Mouse (Mus musculus) midbrain, embryonic 11.5 days (tissue): Measurements from ENCODE around the gene Acap1. TPM values are rescaled to one million over a fixed set of nuclear protein-coding genes. Genes with fewer than 3 reads are reported as not detected.
A peak's percentile ranks its signal among the peaks of the same experiment; 100 is the strongest.

ENCODE experiments used
- ATAC-seq: fragments of 200-750 bp; cut with Nextera tagmentation; 2 replicates; pipeline ENCODE4 v1.8.0; 2017; ENCODE audit warnings: moderate TSS enrichment, moderate library complexity; ENCODE audit not compliant: low FRiP score
- DNase-seq: peaks from one replicate; pipeline ENCODE4 v3.0.0; 2015; ENCODE audit warnings: low spot score; ENCODE audit errors: missing footprints
- H3K27ac ChIP-seq: fragments of 300-500 bp; sonication (generic); 2 replicates; pipeline ENCODE4 v1.5.1; 2014; ENCODE audit warnings: low read depth, low read length
- H3K27me3 ChIP-seq: fragments of 300-500 bp; sonication (generic); 2 replicates; pipeline ENCODE4 v1.6.1; 2014; ENCODE audit warnings: mild to moderate bottlenecking, low read length, moderate library complexity, mixed read lengths; ENCODE audit not compliant: control insufficient read depth, insufficient read depth
- H3K36me3 ChIP-seq: fragments of 300-500 bp; sonication (generic); 2 replicates; pipeline ENCODE4 v1.6.1; 2014; ENCODE audit warnings: mild to moderate bottlenecking, low read length, moderate library complexity, mixed read lengths; ENCODE audit not compliant: control insufficient read depth, insufficient read depth
- H3K4me1 ChIP-seq: fragments of 300-500 bp; sonication (generic); 2 replicates; pipeline ENCODE4 v1.6.1; 2014; ENCODE audit warnings: low read length; ENCODE audit not compliant: control insufficient read depth, insufficient read depth
- H3K4me2 ChIP-seq: fragments of 300-500 bp; sonication (generic); 2 replicates; pipeline ENCODE4 v1.6.1; 2014; ENCODE audit warnings: mild to moderate bottlenecking, moderate library complexity
- H3K4me3 ChIP-seq: fragments of 300-500 bp; sonication (generic); 2 replicates; pipeline ENCODE4 v1.5.1; 2014; ENCODE audit warnings: low read depth, low read length
- H3K9ac ChIP-seq: fragments of 300-500 bp; sonication (generic); 2 replicates; pipeline ENCODE4 v1.6.1; 2014; ENCODE audit warnings: low read length
- H3K9me3 ChIP-seq: fragments of 300-500 bp; sonication (generic); 2 replicates; pipeline ENCODE4 v1.6.1; 2016; ENCODE audit warnings: low read length; ENCODE audit not compliant: control insufficient read depth
- WGBS: fragments of 180-500 bp; shearing (Covaris S2); extraction: QIAGEN DNeasy Blood & Tissue Kit; methylation state at CpG from one replicate; pipeline ENCODE4 v1.1.7; 2014; 5-methylcytosine and 5-hydroxymethylcytosine counted together
- polyA plus RNA-seq: library from polyadenylated mRNA; unstranded; fragments of >200 nt; fragmentation: Nextera tagmentation; extraction: Ambion mirVana; gene quantifications from 2 replicates; pipeline ENCODE4 v1.2.1, GENCODE M21; 2014

Gene Acap1
- 0.36 and 0.59 TPM in 2 replicates for polyA plus RNA-seq

GRCm38 (mm10) chr11:69895291-69895690 is at the start of gene Acap1:
Gene Acap1, minus strand, starts transcription at chr11:69895539.
- WGBS: 73% methylated on average over 4 of the region's 4 CpGs
- Histone ChIP-seq H3K4me3 (no peak within 1 kb of the TSS), H3K27me3 (no peaks in the 10 kb centered on the region), H3K9me3 (no peaks in the 10 kb centered on the region), H3K36me3 (no peaks in the 10 kb centered on the region), H3K27ac (no peak within 1 kb of the TSS), H3K4me1 (peaks cover 9% of the 10 kb centered on the region), H3K9ac (no peak within 1 kb of the TSS), H3K4me2 (no peak within 1 kb of the TSS)
- DNase-seq: no peak
- no peak for ATAC-seq

DNA sequence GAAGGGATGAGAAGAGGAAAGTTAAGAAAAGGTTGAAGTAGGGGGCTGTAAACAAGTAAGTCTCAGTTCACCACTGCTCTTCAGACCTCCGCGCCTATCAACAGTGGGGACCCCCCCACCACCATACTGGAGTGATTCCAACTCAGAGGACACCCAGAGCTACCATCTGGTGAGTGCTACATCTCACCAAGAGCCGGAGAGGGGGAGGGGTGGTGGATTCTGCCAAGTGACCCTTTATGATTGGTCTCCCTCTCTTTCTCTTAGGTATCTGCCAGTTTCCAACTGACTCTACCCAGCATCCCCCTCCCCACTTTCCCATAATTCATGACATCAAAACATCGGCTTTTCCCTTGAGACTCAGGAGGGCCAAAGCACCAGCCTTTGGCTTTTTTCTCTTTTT is 45.6 kb upstream of the Acap1 start:
- Histone ChIP-seq H3K4me1 (peaks cover 4% of the 10 kb centered on the region), H3K4me3 (no peak overlapping the region), H3K9ac (no peak overlapping the region), H3K27ac (no peak overlapping the region), H3K9me3 (no peaks in the 10 kb centered on the region), H3K36me3 (no peaks in the 10 kb centered on the region), H3K4me2 (no peak overlapping the region), H3K27me3 (peaks cover 26% of the 10 kb centered on the region)
- no peak for DNase-seq
- no peak for ATAC-seq
- WGBS: 93% methylated on average over 4 of the region's 4 CpGs

- no peak for ATAC-seq
- H3K4me1 ChIP-seq: peaks cover 10% of the 10 kb centered on the region
- no peak overlapping the region for H3K27ac ChIP-seq
- no peaks in the 10 kb centered on the region for H3K9me3 ChIP-seq
- no peak overlapping the region for H3K4me3 ChIP-seq
- no peak overlapping the region for H3K9ac ChIP-seq
- H3K27me3 ChIP-seq: peaks cover 35% of the 10 kb centered on the region
- no peak for DNase-seq
- H3K36me3 ChIP-seq: no peaks in the 10 kb centered on the region
- H3K4me2 ChIP-seq: no peak overlapping the region
- WGBS: 90% methylated on average over 17 of the region's 17 CpGs
Measured at GRCm38 (mm10) chr11:69939731-69940130, 44.4 kb upstream of the Acap1 start.

- H3K9ac ChIP-seq: no peak overlapping the region
- no peak overlapping the region for H3K27ac ChIP-seq
- no peaks in the 10 kb centered on the region for H3K9me3 ChIP-seq
- H3K4me2 ChIP-seq: no peak overlapping the region
- 71% methylated on average over 5 of the region's 5 CpGs for WGBS
- peaks cover 39% of the 10 kb centered on the region for H3K27me3 ChIP-seq
- ATAC-seq: no peak
- H3K36me3 ChIP-seq: no peaks in the 10 kb centered on the region
- H3K4me3 ChIP-seq: no peak overlapping the region
- DNase-seq: no peak
- peaks cover 10% of the 10 kb centered on the region for H3K4me1 ChIP-seq
Measured at GRCm38 (mm10) chr11:69939181-69939580, 43.8 kb upstream of the Acap1 start.

GRCm38 (mm10) chr11:69938401-69938979 is 43.2 kb upstream of the Acap1 start:
- H3K27me3 ChIP-seq: peaks cover 39% of the 10 kb centered on the region
- WGBS: 37% methylated on average over 9 of the region's 9 CpGs
- H3K4me3 ChIP-seq: no peak overlapping the region
- H3K27ac ChIP-seq: no peak overlapping the region
- no peak overlapping the region for H3K4me2 ChIP-seq
- DNase-seq (no peak), ATAC-seq (no peak)
- no peaks in the 10 kb centered on the region for H3K9me3 ChIP-seq
- H3K36me3 ChIP-seq: no peaks in the 10 kb centered on the region
- H3K9ac ChIP-seq: no peak overlapping the region
- H3K4me1 ChIP-seq: peaks cover 10% of the 10 kb centered on the region

DNA sequence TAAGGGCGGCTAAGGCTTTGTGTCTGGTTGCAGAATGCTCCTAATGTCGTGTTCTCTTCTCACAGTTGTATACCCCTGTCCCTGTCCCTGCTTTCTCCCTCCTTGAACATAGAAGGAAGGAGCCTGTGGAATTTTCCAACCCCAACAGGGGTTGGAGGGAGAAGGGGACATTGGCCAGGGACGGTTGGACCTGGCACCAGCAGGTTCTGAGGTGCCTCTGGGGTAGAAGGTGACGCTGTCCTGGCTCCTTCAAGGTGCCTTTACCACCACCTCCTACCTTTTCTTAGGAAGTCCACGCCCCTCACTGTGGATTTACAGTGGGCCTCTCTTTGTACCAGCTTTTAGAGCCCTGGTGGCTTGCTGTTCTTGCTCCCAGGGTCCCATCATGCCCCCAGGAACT is 42.5 kb upstream of the Acap1 start:
- Histone ChIP-seq H3K4me3 (no peak overlapping the region), H3K36me3 (no peaks in the 10 kb centered on the region), H3K4me1 (peaks cover 10% of the 10 kb centered on the region), H3K27me3 (peaks cover 39% of the 10 kb centered on the region), H3K27ac (no peak overlapping the region), H3K9me3 (no peaks in the 10 kb centered on the region), H3K4me2 (no peak overlapping the region), H3K9ac (no peak overlapping the region)
- DNase-seq: no peak
- 61% methylated on average over 5 of the region's 5 CpGs for WGBS
- no peak for ATAC-seq

GRCm38 (mm10) chr11:69937385-69937784 is 42.0 kb upstream of the Acap1 start:
- Histone ChIP-seq H3K4me1 (peaks cover 10% of the 10 kb centered on the region), H3K4me3 (no peak overlapping the region), H3K27ac (no peak overlapping the region), H3K27me3 (peaks cover 39% of the 10 kb centered on the region), H3K9ac (no peak overlapping the region), H3K4me2 (no peak overlapping the region), H3K9me3 (no peaks in the 10 kb centered on the region), H3K36me3 (no peaks in the 10 kb centered on the region)
- WGBS: 45% methylated on average over 4 of the region's 4 CpGs
- DNase-seq (no peak), ATAC-seq (no peak)

DNA sequence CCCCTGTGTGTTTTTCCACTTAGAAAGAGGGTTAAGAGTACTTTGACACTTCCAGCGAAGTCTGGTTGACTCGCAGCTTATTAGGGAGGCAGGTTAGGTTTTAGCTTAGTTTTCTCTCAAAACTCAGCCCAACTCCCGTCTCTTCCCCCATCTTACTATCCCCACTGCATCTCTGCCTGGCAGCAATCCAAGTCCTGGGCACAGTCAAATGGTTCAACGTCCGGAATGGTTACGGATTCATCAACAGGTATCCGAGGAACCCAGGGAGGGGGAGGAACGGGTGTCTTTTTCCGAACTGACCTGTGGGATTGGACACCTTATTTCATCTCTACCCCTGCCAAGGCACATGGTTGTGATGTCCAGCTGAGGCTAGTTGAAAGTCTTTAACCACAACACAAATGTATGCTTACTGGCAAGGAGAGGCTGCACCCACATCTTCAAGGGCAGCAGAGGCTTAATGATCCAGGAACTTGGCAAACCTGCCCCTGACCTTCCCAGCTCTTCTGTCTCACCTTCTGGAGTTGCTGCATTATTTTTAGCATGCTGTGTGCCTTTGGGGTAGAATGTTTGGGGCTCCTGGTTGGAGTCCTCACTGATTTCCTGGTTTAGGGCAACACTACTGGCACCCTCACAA is 41.5 kb upstream of the Acap1 start:
- H3K9ac ChIP-seq: no peak overlapping the region
- WGBS: 55% methylated on average over 9 of the region's 9 CpGs
- H3K4me2 ChIP-seq: peak overlapping the region; percentile 98
- H3K27ac ChIP-seq: no peak overlapping the region
- no peaks in the 10 kb centered on the region for H3K9me3 ChIP-seq
- no peaks in the 10 kb centered on the region for H3K36me3 ChIP-seq
- DNase-seq (no peak), ATAC-seq (no peak)
- H3K4me3 ChIP-seq: 0 out of 2 replicates have a peak overlapping the region, but pooled peaks have one; percentile 5
- H3K27me3 ChIP-seq: peaks cover 39% of the 10 kb centered on the region
- H3K4me1 ChIP-seq: peaks cover 10% of the 10 kb centered on the region

GRCm38 (mm10) chr11:69936156-69936555 is 40.8 kb upstream of the Acap1 start:
- H3K36me3 ChIP-seq: no peaks in the 10 kb centered on the region
- DNase-seq: peak; percentile 90
- peaks cover 39% of the 10 kb centered on the region for H3K27me3 ChIP-seq
- H3K4me1 ChIP-seq: peaks cover 10% of the 10 kb centered on the region
- H3K9me3 ChIP-seq: no peaks in the 10 kb centered on the region
- H3K27ac ChIP-seq: no peak overlapping the region
- peak overlapping the region; percentile 98 for H3K4me2 ChIP-seq
- peak overlapping the region; percentile 54 for H3K4me3 ChIP-seq
- 2% methylated on average over 30 of the region's 30 CpGs for WGBS
- H3K9ac ChIP-seq: peak overlapping the region; percentile 66
- ATAC-seq: peak; percentile 38; the same call in 1 of the 2 replicates
